Mouse (Mus musculus): ENCODE measurements around the gene Smo.
"Not testable (repeated sequence)": the region's sequence is repeated elsewhere in the genome, so short reads cannot be mapped to it uniquely, and the experiment has no call there.

The Smo gene

DNA sequence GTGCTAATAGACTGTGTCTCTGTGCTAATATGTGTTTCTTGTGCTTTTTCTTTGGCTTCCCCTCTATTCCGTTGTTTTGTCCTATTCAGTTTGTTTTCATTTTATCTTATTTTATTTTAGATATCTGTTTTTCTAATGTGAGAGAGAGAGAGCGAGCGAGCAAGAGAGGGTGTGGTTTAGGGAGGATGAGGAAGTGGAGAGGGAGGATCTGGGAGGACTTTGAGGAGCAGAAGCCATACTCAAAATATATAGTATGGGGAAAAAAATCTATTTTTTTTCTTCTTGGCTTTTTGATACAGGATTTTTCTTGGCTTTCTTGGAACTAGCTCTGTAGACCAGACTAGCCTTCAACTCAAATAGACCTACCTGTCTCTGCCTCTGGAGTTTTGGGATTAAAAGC lies 7.3 kb upstream of the Smo start:
- DNase-seq = no peak

DNA sequence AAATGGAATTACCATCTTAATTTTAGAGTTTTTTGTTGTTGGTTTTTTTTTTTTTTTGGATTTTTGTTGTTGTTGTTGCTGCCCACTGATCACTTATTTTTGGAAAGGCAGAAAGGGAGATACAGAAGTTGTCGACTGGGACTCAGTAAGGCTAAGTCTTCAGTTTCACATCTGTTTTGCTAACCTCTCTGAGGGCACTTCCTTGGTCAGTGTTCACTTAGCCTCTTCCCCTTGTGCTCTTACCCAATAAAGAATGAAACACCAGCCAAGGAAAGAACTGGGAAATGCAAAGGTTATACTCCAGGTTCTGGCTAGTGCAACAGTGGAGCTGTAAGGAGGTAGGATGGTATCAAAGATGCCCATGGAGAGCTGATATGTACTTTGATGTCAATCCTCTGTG lies 5.8 kb upstream of the Smo start:
- DNase-seq = no peak

DNA sequence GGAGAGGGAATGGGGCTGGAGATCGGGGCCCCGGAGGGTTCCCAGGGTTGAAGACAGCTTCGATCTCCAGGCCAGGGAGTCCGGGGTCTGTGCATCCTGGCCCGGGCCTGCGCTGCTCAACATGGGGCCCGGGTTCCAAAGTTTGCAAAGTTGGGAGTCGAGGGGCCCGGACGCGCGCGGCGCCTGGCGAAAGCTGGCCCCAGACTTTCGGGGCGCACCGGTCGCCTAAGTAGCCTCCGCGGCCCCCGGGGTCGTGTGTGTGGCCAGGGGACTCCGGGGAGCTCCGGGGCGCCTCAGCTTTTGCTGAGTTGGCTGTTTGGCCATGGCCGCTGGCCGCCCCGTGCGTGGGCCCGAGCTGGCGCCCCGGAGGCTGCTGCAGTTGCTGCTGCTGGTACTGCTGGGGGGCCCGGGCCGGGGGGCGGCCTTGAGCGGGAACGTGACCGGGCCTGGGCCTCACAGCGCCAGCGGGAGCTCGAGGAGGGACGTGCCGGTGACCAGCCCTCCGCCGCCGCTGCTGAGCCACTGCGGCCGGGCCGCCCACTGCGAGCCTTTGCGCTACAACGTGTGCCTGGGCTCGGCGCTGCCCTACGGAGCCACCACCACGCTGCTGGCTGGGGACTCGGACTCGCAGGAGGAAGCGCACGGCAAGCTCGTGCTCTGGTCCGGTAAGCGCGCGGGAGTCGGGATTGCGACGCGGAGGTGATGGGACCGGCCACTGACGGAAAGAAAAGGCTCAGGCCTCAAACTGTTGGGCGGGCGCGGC lies 567 bp downstream of the Smo start:
- peak; percentile 68 to 85 for DNase-seq

DNA sequence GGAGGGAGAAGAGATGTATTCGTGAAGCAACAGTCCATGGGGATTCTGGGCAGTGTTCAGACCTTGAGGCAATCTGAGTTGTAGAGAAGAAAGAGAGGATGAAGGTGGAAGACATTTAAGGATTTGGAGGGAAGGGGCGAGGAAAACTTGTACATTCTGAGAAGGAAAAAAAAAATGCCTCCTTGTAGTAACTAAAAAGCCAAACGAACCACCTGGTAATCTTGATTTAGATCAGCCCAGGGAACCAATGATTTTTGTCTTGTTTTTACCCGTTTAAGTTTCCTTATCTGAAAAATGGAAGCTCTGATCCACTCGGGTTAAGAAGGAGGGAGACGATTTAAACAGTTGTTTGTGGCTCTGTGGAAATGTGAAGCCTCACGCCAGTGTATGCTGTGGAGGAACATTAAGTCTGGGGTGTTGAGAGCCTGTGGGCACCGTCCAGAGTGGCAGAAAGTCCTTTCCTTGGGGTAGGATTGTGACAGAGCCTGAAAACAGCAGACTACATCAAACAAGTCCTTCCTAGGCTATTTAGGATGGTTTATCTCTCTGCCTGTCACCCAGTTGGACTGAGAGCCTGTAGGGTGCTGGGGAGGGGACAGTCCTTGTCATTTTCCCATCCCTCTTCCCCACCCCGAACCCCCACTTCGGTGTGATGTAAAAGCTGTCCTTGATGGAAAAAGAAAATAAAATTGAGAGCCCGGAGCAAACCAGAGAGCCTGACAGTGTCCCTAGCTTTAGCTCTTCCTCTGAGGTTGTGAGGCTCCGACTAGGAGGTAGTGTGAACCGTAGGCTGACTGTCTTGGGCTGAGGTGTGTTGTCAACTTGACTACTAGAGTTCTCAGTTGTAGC lies 1.5 kb downstream of the Smo start:
- no peak for DNase-seq

DNA sequence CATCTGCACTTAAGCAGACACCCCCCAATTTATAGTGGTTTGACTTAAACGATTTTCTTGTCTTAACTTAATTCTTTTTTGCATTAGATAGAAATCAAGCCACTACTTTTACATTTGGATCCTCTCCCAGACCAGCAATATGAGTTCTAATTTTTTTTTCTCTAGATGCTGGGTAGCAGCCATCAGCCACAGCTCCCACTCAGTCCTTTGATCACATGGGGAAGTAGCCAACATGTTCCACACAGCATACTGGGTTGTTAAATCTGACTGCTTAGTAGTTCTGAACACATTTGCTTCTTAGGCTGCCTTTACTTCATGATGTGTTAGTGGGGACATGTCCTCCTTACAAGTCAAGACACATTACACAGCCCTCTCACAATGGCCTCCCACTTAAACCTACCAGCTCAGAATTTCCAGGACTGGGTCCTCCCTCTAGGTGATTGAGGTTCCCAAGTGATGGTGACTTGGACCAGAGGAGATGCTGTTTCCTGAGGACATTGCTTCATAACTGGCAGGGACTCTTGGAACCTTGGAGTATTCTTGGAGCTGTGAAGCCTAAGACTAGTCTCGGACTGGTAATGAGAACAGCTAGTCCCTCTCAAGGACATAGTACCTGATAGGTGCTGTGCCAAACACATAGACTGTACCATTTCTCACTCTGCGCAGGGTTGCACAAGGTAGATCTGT lies 16.3 kb downstream of the Smo start:
- DNase-seq = no peak

DNA sequence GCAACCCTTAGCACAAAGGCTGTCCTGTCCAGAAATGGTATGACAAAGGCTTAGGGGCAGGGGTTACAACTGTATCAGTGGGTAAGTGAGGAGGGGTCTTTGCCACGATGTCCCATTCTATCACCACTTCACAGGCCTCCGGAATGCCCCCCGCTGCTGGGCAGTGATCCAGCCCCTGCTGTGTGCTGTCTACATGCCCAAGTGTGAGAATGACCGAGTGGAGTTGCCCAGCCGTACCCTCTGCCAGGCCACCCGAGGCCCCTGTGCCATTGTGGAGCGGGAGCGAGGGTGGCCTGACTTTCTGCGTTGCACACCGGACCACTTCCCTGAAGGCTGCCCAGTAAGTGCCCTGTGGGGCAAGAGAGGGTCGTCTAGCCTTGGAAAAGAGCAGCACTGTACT lies 18.0 kb downstream of the Smo start:
- DNase-seq = no peak

DNA sequence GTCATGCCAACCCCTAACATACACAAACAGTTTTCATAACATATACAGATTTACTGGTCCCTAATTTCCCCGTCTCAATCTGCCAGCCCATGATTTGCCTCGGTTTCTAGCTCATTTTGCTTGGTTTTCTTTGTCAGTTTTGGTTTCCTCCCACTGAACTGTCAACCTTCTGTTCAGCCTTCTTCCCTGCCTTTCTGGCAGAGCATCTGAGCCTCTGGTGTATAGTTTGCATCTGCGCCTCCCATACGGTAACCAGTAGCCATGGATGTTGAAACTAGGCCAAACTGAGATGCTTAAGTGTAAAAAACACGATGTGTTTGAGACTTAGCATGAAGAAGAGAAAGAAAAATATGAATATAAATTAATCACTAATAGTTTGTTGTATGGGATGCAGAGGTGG lies 20.7 kb downstream of the Smo start:
- no peak for DNase-seq

DNA sequence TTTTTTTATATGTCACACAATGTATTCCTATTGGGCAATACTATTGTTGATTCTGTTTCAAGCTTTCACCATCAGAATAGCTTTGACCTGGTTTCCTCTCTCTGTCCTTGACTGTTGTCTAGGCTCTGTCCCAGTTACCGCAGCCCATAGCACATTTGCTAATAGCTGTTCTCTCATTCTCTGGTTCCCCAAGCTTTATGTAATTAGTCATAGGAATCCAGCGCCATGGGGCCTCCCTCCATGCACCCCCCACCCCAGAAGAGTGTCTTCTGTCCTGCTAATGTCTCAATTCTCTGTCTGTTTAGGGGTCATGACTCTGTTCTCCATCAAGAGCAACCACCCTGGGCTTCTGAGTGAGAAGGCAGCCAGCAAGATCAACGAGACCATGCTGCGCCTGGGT lies 21.2 kb downstream of the Smo start:
- DNase-seq = no peak

DNA sequence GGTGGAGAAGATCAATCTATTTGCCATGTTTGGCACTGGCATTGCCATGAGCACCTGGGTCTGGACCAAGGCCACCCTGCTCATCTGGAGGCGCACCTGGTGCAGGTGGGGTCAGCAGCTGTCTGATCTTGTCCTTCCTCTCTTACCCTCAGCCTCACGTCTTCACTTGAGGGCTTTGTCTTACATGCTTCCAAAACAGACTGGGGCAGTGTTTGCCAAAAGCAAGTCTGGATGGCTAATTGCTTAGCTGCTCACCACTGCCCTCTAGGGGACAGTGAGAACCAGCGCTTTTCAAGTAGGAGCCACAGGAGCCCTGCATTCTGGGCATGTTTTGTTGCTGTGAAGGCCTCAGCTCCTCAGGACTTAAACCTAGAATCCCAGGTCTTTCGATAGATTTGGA lies 23.1 kb downstream of the Smo start:
- DNase-seq = peak; percentile 81 to 82

DNA sequence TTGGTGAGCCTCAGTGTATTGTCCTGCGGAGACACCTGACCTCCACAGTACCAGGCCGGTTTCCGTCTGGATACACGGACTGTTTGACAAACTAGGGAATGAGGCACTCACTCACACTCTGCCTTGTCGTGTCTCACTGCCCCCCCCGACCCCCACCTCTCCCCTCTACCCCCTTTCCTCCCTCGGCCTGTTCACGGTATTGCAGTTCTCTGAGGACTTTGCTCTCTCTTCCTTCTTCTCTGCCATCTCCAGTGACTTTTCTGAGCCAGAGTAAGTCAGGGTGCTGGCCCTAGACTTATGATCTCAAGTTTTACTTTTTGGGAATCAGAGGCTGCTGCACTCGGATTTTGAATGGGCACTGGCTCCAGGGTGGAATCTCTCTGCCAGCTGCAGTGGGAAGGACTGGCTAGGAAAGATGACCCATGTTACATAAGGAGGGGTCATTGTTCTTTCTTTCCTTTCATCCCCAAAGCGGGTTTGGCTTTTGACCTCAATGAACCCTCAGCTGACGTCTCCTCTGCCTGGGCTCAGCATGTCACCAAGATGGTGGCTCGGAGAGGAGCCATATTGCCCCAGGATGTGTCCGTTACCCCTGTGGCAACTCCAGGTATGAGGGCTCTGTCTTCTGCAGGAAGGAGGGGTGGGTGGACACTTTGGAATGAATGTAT lies 23.8 kb downstream of the Smo start:
- DNase-seq = peak in 1 of 2 experiments; percentile 63

DNA sequence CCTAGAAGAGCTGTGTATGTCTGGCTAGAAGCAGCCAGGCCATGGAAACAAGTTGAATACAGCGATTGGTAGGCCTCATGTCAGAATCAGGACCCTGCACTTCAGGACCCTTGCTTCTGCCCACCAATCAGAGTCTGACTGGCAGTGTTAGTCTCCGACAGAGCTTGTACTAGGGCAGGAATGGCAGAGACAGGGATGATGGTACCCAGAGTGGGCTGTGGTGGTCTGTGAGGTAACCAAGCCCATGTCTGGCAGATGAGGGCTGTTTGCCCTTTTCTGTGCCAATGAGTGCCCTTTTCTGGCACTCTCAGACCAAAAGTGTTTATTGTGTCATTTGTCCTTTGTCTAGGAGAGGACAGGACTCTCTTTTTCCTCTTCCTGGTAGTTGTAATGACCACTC lies 25.1 kb downstream of the Smo start:
- not testable (repeated sequence) for DNase-seq

DNA sequence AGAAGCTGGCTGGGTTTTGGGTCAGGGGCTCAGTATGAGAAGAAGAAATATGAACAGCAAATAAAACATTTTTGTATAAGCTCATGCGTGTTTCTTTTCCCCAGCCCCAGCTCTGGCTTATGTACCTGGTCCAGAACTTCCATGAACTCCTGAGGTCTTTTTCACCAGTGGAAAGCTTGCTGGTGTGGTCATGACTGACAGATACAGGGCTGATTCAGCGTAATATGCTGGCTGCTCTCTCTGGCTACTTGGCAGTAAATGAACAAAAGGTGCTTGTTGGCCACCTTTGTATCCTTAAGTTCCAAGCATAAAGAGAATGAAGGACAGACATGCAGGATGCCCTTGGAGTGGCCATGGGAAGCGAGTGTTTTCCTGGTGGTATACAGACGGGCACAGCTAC lies 26.0 kb downstream of the Smo start:
- DNase-seq = no peak

DNA sequence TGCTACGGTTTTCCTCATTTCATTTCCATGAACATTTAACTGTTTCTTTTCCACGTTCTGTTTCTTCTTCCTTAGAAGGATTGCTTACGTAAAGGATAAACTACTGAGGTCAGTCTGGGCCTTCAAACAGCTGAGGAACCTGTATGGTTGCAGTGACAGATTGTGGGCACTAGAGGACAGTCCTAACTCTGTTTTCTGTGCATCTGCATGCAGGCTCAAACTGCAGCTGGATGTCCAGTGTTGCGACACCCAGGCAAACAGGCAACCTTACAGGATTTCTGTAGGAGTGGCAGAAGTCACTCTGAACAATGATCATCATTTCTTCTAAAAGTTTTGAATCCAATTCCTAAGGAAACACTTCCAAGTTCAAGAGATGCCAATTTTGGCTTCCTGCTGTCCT lies 27.2 kb downstream of the Smo start:
- DNase-seq = peak; percentile 63 to 74

DNA sequence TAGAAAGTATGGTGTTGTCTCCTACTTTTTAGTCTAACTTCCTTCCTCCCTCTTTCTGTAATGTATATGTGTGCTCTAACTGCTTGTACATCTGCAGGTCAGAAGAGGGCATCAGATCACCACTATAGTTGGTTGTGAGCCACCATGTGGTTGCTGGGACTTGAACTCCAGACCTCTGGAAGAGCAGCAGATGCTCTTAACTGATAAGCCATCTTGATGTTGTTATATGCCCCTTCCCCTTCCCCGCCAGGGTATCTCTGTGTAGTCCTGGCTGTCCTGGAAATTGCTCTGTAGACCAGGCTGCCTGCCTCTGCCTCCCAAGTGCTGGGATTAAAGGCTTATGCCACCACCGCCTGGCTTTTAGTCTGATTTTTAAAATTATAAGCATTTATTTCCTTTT lies 31.6 kb downstream of the Smo start:
- DNase-seq = no peak

DNA sequence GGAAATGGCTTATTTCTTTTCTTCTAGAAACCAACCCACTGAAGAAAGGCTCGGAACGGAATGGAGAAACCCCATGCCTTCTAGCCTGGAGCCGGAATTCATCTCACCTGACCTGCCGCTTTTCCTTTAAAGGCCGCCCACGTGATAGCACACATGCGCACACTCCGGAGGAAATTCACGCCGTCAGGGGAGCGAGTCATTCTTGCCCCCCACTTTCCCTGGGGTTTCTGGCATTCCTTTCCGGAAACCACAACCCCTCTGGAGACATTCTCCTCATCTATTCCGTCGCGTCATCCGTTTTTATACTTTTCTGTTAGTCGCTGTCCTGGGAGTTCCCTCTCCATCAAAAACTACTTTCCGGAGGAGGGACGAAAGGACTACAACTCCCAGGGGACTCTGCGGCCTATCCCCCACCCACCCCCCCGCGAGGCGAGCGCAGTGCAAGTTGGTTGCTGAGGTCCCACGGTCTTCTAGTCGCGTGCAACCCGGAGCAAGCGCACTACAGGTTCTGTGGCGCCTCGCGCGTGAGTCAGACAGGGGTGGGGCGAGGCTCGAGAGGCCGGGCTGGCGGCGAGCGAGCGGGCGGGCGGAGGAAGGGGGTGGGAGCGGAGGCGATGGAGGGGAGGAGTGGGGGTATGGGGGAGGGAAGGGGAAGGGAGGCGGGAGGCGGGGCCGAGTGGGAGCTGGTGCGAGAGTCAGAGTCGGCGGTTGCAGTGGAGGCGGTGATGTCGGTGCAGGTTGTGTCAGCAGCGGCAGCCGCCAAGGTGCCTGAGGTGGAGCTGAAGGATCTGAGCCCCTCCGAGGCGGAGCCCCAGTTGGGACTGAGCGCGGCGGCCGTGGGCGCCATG lies 32.7 kb downstream of the Smo start, which contains the start of gene Ahcyl2:
Ahcyl2 (plus strand) TSS at position 199 of the 848 bp plus-strand sequence.
- peak; percentile 95 to 99 for DNase-seq

DNA sequence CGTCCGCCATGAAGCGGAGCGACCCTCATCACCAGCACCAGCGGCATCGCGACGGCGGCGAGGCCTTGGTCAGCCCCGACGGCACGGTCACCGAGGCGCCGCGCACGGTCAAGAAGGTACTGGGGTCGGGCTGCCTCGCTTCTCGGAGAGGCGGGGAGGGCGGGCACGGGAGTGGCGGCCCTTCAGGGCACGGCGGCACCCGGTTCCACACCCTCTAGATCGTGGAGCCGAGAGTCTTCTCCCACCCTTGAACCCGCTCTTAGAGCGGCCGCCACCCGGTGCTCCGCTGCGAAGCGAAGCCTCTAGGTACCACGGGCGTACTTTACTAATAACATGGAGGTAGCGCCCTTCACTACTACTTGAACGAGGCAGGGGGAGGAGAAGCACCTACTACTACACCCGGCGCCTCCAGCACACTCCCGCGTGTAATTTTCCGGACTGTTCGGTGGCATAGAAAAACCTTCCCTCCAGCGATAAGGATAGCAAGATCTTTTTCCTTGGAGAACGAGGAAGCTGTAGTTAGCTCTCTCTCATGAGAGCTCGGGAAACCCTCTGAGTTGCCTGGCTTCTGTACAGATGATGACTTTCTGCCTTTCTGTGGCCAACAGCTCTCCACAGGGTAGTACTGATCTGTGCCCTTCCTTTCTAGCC lies 33.6 kb downstream of the Smo start:
- DNase-seq = peak; percentile 37 to 74

DNA sequence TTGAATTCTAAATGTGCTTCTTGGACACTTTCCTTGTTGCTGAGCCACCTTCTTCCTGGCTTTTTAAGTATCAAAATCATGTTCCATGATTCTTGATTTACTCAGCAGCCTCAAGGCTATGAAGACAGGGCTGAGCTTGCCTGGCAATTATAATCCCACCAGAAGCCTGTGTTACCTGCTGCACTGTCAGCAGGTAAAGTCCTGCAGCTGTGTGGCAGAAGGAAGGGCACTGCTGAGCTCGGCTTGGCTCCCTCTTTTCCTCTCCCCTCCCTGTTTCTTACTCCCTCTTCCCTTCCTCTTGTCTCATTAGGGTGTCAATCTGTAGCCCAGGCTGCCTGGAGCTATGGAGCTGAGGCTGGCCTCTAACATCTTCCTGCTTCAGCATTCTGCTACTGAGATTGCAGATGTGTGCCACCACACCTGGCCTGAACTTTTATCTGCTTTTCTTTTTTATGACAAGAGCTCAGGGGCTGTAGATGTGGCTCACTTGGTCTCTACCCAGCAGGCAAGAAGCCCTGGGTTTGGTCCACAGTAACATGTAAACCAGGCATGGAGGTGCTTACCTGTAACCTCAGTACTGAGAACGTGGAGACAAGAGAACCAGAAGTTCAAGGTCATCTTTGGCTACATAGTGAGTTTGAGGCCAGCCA lies 35.5 kb downstream of the Smo start:
- no peak for DNase-seq

DNA sequence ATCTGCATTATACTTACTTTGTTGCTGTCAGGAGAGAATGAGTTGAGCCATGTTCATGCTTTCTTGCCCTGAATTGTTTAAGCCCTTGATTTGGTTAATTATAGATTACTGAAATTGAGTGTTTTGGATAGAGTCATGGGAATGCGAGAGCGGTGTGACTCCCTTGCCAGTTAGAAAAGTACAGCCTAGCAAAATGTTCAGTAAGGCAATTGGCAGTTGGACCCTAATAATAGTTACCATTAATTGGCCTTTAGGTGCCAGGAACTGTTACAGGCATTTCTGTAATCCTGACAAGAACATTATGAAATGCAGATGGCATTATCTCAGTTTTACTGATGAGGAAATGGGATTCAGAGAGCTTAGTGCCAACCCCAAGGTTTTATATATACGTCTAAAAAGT lies 36.9 kb downstream of the Smo start:
- no peak for DNase-seq

DNA sequence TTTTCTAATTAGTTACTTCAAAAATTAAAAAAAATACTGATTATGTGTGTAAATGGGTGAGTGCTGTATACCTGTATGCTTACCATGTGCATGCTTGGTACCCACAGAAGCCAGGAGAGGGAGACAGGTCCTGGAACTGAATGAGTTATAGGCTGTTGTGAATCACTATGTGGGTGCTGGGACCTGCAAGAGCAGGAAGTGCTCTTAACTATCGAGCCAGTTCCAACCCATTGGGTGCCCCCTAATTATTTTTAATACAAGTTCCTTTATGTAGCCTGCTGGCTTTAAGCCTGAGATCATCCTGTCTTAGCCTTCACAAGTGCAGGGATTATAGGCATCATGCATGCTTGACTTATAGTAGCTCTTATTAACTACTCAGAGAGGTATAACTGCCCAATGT lies 38.9 kb downstream of the Smo start:
- no peak for DNase-seq

DNA sequence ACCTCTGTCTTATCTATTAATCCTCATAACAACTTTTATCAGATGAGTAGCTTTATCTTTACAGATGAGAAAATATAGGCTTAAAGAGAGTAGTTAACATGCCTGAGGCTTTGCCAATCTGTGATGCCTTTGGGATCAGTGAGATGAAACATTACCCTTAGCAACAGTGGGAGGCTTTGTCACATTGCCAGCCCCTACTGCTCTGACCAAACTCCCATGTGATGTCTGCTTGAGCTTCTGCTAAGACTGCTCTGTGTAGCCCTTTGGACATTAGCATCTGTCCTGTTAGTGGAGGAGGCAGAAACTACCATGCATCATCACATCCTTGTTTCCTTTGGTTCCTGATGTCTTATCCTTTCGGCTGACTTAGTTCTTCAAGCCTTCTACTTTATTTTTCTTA lies 40.3 kb downstream of the Smo start:
- DNase-seq = peak; percentile 86 to 87

All from kidney, postnatal 25 days (tissue).